Mouse (Mus musculus) left cerebral cortex, adult 2 months (tissue): ENCODE data around the gene Lgals4. TPM values are rescaled to one million over a fixed set of nuclear protein-coding genes. Genes with fewer than 3 reads are reported as not detected.

Experiments
- DNase-seq, 2 experiments: peaks; one replicate each; pipeline ENCODE4 v3.0.0; 2021 to 2022; ENCODE audit warnings: low spot score in 2 of 2, mixed read lengths in 1 of 2; ENCODE audit errors: extremely low spot score in 1 of 2
- H3K27ac ChIP-seq: fragments of 200-600 bp; 2 replicates; pipeline ENCODE4 v1.8.1; 2022
- H3K4me3 ChIP-seq: fragments of 200-600 bp; 2 replicates; pipeline ENCODE4 v1.8.1; 2022
- CTCF ChIP-seq: fragments of 200-600 bp; IDR thresholded peaks from 2 replicates; pipeline ENCODE4 v1.8.1; 2022; ENCODE audit warnings: antibody characterized with exemption, mild to moderate bottlenecking, moderate library complexity
- intact Hi-C: fragments of 180-260 bp; cut with DNase I; formaldehyde crosslinking; loops from one replicate; pipeline ENCODE4 v1.15.1; 2025
- total RNA-seq, 2 experiments: library from RNA; stranded (reverse); gene quantifications; 2 replicates each; pipeline ENCODE4 v1.2.3; 2021

Gene Lgals4
- total RNA-seq, 2 experiments from 2014 or later = 2.6 to 2.9 TPM

DNA sequence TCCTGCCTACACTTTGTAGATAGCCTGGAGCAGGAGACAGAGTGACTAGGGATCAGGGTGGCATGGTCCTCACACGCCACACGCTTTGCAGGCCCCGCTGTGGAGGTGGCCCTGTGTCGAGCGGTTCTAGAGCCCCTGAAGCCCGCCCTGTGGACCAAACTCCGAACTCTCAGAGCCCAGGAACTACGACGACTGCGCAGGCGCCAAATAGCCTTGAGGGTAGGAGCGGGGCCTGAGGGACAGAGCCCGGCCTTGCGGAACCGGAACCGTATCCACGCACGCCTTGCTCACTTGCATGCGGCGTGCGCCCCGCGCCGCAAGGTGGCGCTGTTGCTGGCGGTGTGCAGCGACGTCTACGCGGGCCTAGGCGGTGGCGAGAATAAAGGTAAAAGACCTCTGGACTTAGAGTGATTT lies 37.1 kb upstream of the Lgals4 start:
- peak; percentile 73 to 84 for DNase-seq
- Histone ChIP-seq H3K4me3 (peak overlapping the region; percentile 39), H3K27ac (peak overlapping the region; percentile 52)
- intact Hi-C loops = loop anchor here (2.0 to 5.0 kb wide), 3 partner anchors 70 to 241 kb away; partner anchors contain the start of gene Actn4
- TF ChIP-seq CTCF = peak; percentile 99

DNA sequence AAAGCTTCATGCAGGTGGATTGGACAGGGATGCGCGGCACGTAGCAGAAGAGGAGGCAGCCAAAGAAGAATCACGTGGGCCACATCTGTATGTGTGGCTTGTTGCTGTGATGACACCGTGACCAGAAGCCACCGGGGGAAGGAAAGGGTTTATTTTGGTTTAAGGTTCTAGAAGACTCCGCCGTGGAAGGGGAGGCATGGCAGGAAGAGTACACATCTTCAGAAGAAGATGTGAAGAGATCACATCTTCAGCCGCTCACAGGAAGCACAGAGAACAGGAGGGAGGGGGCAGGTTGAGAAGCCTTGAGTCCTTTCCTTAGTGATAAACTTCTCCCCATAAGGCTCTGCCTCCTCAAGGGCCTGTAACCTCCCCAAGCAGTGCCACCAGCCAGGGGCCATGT lies 33.7 kb upstream of the Lgals4 start:
- DNase-seq = no peak
- H3K27ac ChIP-seq = no peak overlapping the region
- no peak for TF ChIP-seq CTCF
- H3K4me3 ChIP-seq = no peak overlapping the region
- intact Hi-C loops = loop anchor here (5.0 kb wide), 2 partner anchors 162 to 237 kb away; partner anchors contain the start of gene Actn4

DNA sequence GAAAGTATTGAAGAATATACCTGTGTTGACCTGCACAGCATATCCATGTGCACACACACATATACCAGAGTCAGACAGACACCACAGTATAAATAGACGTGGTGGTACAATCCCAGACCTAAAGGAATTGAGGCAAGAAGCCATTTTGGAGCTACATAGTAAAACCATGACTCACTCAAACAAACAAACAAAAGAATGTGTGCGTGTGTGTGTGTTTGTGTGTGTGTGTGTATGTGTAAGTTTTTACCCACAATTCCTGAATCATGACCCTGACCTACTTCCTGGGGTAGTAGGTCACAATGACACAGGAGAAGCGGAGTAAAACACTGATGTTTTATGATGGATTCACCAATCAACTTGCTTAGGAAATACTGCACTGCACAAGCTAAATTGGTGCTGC lies 32.2 kb upstream of the Lgals4 start:
- no peak for DNase-seq
- no peak for TF ChIP-seq CTCF
- Histone ChIP-seq H3K27ac (peak overlapping the region; percentile 65; the same call in 1 of the 2 replicates), H3K4me3 (no peak overlapping the region)
- intact Hi-C loops = no loop called here

DNA sequence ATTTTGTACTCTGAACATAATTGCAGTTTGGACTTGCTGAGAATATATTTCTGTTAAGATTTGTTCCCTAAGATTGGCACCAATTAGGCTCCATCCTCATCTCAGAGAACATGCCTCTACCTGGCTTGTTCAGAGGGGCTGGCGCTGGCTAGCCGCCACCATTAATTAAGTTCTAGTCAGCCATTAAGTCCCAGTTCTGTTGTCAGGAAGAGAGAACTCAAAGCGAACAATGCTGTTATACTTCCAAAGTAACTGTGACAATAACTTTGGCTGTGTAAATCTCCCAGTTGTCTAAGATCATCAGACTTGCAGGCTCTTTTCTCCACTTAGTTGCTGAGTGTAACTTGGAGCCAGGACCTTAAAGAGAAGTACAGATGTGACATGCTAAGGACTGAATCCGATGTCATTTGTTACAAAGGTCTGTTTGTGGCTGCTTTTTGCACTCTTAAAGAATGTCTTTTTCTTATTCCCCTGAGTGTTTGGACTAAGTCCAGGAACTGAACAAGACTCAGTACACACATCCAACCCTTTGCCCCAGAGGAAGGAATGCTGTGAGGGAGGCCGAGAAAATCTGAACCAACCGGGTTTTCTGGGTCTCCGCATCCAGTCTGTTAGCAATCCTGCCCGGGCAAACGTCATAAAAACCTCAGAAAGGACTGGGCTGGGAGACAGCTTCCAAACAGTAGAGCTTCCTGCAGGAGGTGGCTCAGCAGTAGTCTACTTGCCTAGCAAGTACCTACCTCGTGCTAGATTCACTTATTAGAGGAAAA lies 31.6 kb upstream of the Lgals4 start:
- Histone ChIP-seq H3K27ac (peak overlapping the region; percentile 65), H3K4me3 (no peak overlapping the region)
- no peak for DNase-seq
- intact Hi-C loops = no loop called here
- no peak; the same call in 1 of the 2 replicates for TF ChIP-seq CTCF

DNA sequence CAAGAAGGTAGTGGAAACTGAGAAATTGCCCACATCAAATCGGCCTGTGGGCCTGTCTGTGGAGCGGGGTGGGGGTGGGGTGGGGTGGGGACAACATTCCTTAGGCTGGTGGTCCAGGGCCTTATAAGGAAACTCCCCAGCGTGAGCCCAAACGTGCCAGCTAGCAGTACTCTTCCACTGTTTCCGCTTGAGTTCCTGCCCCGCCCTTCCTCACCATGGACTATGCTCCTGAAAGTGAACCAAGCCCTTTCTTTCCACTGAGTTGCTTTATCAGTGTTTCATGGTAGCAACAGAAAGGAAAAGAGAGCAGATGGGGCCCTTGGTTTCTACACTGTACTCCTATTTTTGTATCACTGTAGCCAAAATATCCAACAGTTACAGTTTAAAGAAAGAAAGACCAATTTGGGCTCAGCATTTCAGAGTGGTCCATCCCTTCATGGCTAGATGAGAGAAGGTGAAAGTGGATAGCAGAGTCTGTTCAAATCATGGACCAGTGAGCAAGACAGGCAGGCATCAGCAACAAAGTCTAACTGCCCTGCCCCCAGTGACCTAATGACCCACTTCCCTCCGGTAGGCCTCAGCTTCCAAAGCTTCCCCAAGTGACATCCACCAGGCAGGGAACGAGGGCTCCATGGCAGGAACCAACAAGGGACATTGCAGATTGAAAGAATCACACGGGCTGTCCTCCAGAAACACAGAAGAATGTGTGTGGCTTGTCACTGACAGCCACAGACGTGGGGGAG lies 30.6 kb upstream of the Lgals4 start:
- no peak overlapping the region for H3K4me3 ChIP-seq
- H3K27ac ChIP-seq = peak overlapping the region; percentile 65; the same call in 1 of the 2 replicates
- intact Hi-C loops = no loop called here
- TF ChIP-seq CTCF = no peak
- no peak for DNase-seq

DNA sequence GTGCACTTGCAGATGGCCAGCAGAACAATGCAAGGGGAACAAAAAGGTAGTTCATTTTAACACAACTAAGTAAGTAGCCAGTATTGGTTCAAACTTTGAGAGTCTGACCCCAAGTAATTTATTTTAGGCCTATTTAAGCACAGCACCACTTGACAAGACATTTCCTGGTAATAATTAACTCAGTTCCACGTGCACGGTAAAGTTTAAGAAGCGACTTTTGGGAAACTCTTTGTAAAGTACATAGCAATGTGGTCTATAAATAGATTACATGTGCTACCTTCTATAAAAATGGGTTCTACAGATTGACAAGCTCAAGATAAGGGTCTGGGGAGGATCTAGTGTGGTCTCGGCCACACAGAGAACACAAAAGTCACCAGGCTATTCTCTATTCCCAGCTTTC lies 29.9 kb upstream of the Lgals4 start:
- no peak overlapping the region for H3K27ac ChIP-seq
- no peak for TF ChIP-seq CTCF
- intact Hi-C loops = no loop called here
- no peak for DNase-seq
- no peak overlapping the region for H3K4me3 ChIP-seq

DNA sequence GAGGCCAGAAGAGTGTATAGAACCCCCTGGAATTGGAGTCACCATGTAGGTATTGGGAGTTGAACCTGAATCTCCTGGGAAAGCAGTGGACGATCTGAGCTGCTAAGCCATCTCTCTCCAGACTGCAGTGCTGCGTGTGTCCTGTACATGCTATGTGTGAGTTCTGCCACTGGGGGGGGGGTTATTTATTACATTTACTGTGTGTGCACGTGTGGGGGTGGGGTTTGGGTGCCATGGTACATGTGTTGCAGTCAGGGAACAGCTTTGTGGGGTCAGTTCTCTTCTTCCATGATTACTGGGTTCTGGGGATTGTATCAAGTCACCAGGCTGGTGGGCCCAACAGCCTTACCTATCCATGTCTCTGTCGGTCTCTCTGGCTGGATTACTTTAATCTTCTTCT lies 26.8 kb upstream of the Lgals4 start:
- DNase-seq = no peak
- no peak overlapping the region for H3K27ac ChIP-seq
- intact Hi-C loops = no loop called here
- H3K4me3 ChIP-seq = no peak overlapping the region
- TF ChIP-seq CTCF = no peak; the same call in 1 of the 2 replicates

DNA sequence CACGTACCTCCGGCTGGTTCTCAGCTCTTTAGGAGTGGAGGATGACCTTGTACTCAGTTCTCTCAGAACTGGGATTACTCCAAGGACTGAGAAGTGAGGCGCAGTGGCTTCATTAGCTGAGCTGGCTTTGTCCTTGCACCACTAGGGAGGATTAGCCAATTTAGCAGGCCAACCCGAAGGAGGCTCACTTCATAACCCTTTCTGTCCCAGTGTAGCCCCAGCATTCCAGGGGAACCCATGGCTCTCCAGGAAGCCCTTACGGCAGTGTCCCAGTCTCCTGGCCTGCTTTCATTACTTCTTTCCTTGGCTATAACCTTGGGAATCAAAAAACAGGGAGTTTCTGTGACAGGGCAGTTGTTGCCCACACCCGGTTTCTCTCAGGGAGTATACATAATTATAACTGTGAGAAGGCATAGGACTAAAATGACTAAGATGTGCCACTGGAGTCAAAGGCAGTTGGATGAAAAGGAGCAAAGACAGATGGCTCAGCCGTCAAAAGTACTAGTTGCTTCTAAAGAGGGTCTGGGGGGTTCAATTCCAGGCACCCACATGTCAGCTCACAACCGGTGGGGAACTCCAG lies 25.9 kb upstream of the Lgals4 start:
- intact Hi-C loops = no loop called here
- TF ChIP-seq CTCF = no peak
- DNase-seq = no peak
- Histone ChIP-seq H3K27ac (peak overlapping the region; percentile 100), H3K4me3 (peak overlapping the region; percentile 93; the same call in 1 of the 2 replicates)

DNA sequence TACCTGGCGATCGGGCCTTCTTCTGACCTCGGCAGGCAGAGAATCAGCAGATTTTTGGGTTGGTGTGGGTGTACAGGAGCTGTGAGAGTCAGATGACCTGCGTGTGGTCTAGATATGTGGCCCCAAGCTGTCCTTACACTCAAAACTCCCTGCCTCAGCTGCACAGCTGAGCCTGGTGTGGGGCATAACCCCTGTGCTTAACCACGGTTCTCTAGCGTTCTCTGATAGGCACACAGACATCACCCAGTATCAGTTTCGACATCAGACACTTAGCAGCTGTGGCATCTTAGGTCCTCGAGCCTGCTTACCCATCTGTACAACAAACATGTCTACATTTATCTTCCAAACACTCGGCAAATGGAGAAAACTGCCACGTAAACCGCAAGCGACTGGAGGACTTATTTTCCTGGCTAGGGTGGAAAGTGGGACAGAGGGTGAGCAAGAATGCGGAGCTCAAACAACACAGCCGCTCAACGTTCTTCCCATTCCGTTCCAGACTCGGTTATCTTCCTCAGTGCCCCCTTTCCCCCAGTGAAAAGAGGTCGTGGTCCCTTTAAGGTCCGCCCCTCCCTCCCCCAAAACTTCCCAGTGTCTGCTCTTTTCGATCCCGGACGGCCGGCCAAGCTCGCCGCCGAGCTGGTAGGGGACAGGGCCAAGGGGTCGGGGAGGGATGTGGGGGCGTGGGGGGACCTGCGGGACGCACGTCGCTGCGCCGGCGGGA lies 25.3 kb upstream of the Lgals4 start, which contains the start of gene Hnrnpl:
TSS of gene Hnrnpl (plus strand) at position 321 of the 721 bp plus-strand sequence.
- no peak for TF ChIP-seq CTCF
- intact Hi-C loops = no loop called here

DNA sequence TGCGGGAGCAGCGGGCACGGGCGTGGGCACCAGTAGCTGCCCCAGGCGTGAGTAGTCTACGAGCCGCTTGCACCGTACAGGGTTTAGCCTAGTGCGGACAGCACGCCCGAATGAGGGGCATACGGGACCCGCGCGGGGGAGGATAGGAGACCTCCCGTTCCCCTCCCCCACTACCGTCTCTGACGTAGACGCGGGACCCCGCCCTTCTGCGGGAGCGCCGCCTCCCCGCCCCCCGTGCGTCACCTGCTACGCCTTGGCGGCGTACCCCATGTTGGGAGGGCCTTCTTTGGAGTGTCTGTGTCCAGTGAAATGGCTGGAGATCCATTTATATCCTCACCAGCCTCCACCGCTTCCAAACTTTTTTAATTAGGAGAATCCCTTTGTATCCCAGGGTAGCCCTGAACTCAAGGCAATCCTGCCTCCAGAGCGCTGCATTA lies 24.7 kb upstream of the Lgals4 start:
- intact Hi-C loops = no loop called here
- TF ChIP-seq CTCF = no peak
- H3K4me3 ChIP-seq = peak overlapping the region; percentile 93
- H3K27ac ChIP-seq = peak overlapping the region; percentile 100
- DNase-seq = peak; percentile 95 to 96

More for the DNA sequence above, 25.3 kb upstream of the Lgals4 start, which contains the start of gene Hnrnpl:
- DNase-seq = no peak
- peak within 1 kb of the TSS; percentile 93 for H3K4me3 ChIP-seq
- H3K27ac ChIP-seq = peak within 1 kb of the TSS; percentile 100
